Mouse (Mus musculus) urinary bladder, postnatal 0 days (tissue): ENCODE measurements around the gene Mmp3. TPM values are rescaled to one million over a fixed set of nuclear protein-coding genes. Genes with fewer than 3 reads are reported as not detected.

Experiments
- polyA plus RNA-seq: library from polyadenylated mRNA; unstranded; fragments of >200 nt; fragmentation: Nextera tagmentation; extraction: Ambion mirVana; gene quantifications from 2 replicates; pipeline ENCODE4 v1.2.1, GENCODE M21; 2015

Mmp3 gene
- polyA plus RNA-seq, result 0.08 and 0.30 TPM in 2 replicates

DNA sequence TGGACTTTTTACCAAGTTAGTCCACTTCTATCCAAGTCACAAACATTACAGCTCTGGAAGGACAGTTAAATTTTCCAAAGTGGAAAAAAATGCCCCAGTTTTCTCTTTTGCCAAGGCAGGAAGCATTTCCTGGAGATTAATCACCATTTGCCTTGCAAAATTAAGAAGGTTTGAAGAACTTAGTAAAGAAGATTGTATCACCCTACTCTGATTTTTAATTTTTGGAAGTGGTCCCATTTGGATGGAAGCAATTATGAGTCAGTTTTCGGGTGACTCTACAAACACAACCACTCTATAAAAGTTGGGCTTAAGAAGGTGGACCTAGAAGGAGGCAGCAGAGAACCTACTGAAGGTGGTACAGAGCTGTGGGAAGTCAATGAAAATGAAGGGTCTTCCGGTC lies at the start of gene Mmp3:
Gene Mmp3 (plus strand): TSS at position 301 of the 400 bp plus-strand sequence.

DNA sequence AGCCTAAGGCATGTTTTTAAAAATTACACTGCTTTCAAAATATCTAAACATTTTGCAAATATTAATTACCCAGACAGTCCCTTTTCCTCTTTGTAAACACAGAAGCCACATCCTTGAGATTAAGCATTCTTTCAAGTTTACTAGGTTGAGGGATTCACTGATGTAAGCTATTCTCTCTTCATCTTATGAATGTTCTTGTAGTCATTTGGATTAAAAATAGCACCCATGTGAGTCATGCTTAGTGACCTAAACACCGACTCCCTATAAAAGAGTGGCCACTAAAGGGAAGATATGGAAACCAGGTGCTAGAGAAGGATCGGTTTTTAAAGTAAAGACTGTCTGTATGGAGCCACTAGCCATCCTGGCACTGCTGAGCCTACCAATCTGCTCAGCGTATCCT lies 56.4 kb downstream of the Mmp3 start, which contains the start of gene Mmp10:
Gene Mmp10 (plus strand): TSS at position 302 of the 400 bp plus-strand sequence.

Other genes with a start within 250 kb of the Mmp3 start
- gene Mmp13, start 173.3 kb upstream of the Mmp3 start, polyA plus RNA-seq, result 0.06 and 0.14 TPM in 2 replicates
- 0.19 and 0.71 TPM in 2 replicates for gene Mmp12, start 101.4 kb upstream of the Mmp3 start, polyA plus RNA-seq
- gene Mmp1b, start 57.8 kb upstream of the Mmp3 start, polyA plus RNA-seq, result not detected in 2 replicates
- 0.21 and 0.26 TPM in 2 replicates for gene Mmp10, start 56.5 kb downstream of the Mmp3 start, polyA plus RNA-seq
- gene Mmp8, start 112.6 kb downstream of the Mmp3 start, polyA plus RNA-seq, result 0.24 and 0.46 TPM in 2 replicates
- not detected in 2 replicates for gene Mmp27, start 125.6 kb downstream of the Mmp3 start, polyA plus RNA-seq
- gene Mmp20, start 182.4 kb downstream of the Mmp3 start, polyA plus RNA-seq, result not detected in 2 replicates
- gene Mmp7, start 246.3 kb downstream of the Mmp3 start, polyA plus RNA-seq, result 0.51 and 2.4 TPM in 2 replicates